Mouse (Mus musculus): ENCODE results near the gene C7. TPM values are rescaled to one million over a fixed set of nuclear protein-coding genes. Genes with fewer than 3 reads are reported as not detected.

Gene C7
- total RNA-seq (2023), result not detected

GRCm38 (mm10) chr15:5063635-5064034, at the start of gene C7:
Gene C7 (minus strand): TSS chr15:5063740.

DNA sequence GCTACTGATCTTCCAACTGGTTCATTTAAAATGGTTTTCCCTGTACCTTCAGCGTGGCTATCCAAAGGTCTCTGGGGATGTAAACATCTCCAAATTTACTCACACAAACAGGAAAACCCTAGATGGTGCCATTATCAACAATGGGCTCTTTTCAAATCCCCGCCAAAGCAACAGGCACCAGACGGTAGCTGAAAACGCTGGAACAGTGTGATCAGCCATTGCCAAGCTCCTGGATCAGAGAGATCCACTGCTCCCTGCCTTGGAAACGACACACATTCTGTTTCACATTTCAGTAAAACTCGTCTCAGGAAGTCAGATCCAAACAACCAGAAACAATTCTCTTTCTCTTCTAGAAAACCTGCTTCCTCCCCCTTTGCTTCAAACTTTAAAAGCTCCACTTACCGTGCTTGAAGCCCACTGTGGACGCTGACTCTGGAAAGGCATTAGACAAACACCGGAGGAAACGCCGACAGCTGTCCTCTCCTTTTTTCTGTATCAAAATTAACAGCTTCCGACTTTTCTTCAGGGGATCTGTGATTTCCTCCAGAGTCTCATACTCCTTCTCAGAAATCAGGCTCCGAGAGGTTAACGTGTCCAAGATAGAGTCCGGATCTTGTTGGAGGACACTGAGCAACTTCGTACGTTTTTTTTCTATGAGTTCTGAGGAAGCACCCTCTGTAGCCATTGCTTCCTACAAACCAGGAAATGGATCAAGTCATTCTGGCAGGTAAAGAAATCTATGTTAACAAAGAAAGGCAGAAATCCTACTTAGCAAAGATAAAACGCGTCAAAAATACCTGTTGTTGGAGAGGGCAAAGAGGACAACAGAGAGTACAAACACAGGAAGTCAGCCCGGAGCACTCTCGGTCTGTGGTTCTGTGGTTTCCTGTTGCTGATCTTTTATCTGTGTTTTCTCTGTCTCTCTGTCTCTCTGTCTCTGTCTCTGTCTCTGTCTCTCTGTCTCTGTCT, 44.4 kb upstream of the C7 start, which contains the start of gene Card6:
Card6 (minus strand) TSS at position 854 of the 969 bp plus-strand sequence.

Other genes starting within 250 kb of the C7 start
- gene Mroh2b, start 165.0 kb downstream of the C7 start, total RNA-seq (2023), result not detected
- 100 to 1,000 TPM; 118 to 122 TPM for gene Card6, start 44.8 kb upstream of the C7 start, total RNA-seq (2023)
- gene Rpl37, start 52.9 kb upstream of the C7 start, total RNA-seq (2023), result 100 to 1,000 TPM; 711 to 749 TPM
- 10 to 100 TPM; 21.4 to 21.9 TPM for gene Prkaa1, start 80.1 kb upstream of the C7 start, total RNA-seq (2023)
- gene Ttc33, start 121.8 kb upstream of the C7 start, total RNA-seq (2023), result 10 to 100 TPM; 37.6 to 37.9 TPM
- gene Ptger4, start 180.4 kb upstream of the C7 start, total RNA-seq (2023), result 10 to 100 TPM; 27.4 to 34.6 TPM

Data from B cell, adult 67 days (primary cell).